In the genomic region with DNA sequence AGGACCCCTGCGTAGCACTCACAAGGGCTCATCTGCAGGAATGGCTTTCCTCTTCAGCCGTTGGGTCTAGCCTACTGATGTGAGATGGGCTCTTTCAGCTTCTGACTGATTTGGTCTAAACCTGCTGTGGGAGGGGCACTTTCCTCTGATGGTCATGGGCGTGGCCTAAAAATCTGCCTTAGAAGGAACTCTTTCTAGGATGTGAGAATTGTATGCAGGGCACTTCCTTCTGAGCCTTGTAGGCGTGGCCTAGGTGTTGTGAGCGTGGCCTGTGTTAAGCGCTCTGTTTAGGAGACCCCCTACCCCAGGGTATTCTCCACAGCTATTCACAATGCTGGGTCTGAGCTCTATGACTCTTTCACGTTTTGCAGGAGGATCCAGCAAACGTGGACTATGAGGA, we compare ENCODE assay signal across 27 mouse cellular contexts. TPM values are rescaled to one million over a fixed set of nuclear protein-coding genes. Genes with fewer than 3 reads are reported as not detected.
DNase-seq lines count a peak whose midpoint lies in the region; ATAC-seq lines count a peak whose summit lies in the region.
"Had no signal": no experiment of that assay in that cellular context is flagged by ENCODE, and none has a peak within 500 bp of the region (broad histone marks: within the 10 kb centered on the region; RNA-seq: fewer than 3 reads in every experiment).

No protein-coding gene starts in this region.

- H3K4me2 ChIP-seq in liver, embryonic 12.5 days = no peak overlapping the region
- H3K4me2 ChIP-seq in liver, embryonic 11.5 days = no peak overlapping the region
- no peak overlapping the region for H3K4me2 ChIP-seq in liver, embryonic 16.5 days (ENCODE audit: low read depth, low read length)
- H3K4me2 ChIP-seq: heart, embryonic 15.5 days; hindbrain, embryonic 13.5 days; lung, embryonic 15.5 days; midbrain, embryonic 12.5 days had no signal

- peak; percentile 40; the same call in 1 of the 2 replicates for ATAC-seq in liver, embryonic 12.5 days
- ATAC-seq in liver, embryonic 11.5 days (replicated peaks; ENCODE audit: low FRiP score) = no peak
- 0 out of 2 replicates have a peak, but pooled peaks have one; percentile 27 for ATAC-seq in liver, embryonic 16.5 days (ENCODE audit: low read depth)
- ATAC-seq: inflammation-experienced regulatory T-cells, adult 6 months had no signal

- no peaks in the 10 kb centered on the region for H3K4me1 ChIP-seq in liver, embryonic 12.5 days
- no peaks in the 10 kb centered on the region for H3K4me1 ChIP-seq in liver, embryonic 11.5 days (replicated peaks; ENCODE audit: control insufficient read depth, insufficient read depth, low read length)
- no peaks in the 10 kb centered on the region for H3K4me1 ChIP-seq in liver, embryonic 16.5 days (ENCODE audit: control insufficient read depth, low read depth, low read length)
- H3K4me1 ChIP-seq: heart, embryonic 15.5 days; hindbrain, embryonic 13.5 days; limb, embryonic 10.5 days; lung, embryonic 15.5 days; midbrain, embryonic 12.5 days had no signal

- peaks cover 6% of the 10 kb centered on the region for H3K9me3 ChIP-seq in liver, embryonic 12.5 days (replicated peaks)
- H3K9me3 ChIP-seq in liver, embryonic 11.5 days (ENCODE audit: control insufficient read depth, low read length) = peaks cover 6% of the 10 kb centered on the region
- H3K9me3 ChIP-seq in liver, embryonic 16.5 days (replicated peaks; ENCODE audit: control insufficient read depth, low read length) = no peaks in the 10 kb centered on the region; the same call in none of the 2 replicates

- H3K36me3 ChIP-seq in liver, embryonic 12.5 days = no peaks in the 10 kb centered on the region
- no peaks in the 10 kb centered on the region for H3K36me3 ChIP-seq in liver, embryonic 11.5 days (ENCODE audit: control insufficient read depth, insufficient read depth, low read length)
- no peaks in the 10 kb centered on the region for H3K36me3 ChIP-seq in liver, embryonic 16.5 days (ENCODE audit: control insufficient read depth, insufficient read depth)
- H3K36me3 ChIP-seq: heart, embryonic 15.5 days; hindbrain, embryonic 13.5 days; limb, embryonic 10.5 days; lung, embryonic 15.5 days; midbrain, embryonic 12.5 days had no signal

- WGBS in liver, embryonic 12.5 days (ENCODE audit: insufficient replicate concordance) = 44% methylated on average over 8 of the region's 8 CpGs
- WGBS in liver, embryonic 11.5 days = 52% methylated on average over 8 of the region's 8 CpGs
- 45% methylated on average over 8 of the region's 8 CpGs for WGBS in liver, embryonic 16.5 days (ENCODE audit: insufficient replicate concordance)

- no peak overlapping the region for H3K27ac ChIP-seq in liver, embryonic 12.5 days
- H3K27ac ChIP-seq in liver, embryonic 11.5 days (ENCODE audit: low read depth, low read length) = no peak overlapping the region
- H3K27ac ChIP-seq in liver, embryonic 16.5 days (ENCODE audit: low read length) = no peak overlapping the region
- H3K27ac ChIP-seq: heart, embryonic 15.5 days; hindbrain, embryonic 13.5 days; limb, embryonic 10.5 days; lung, embryonic 15.5 days; midbrain, embryonic 12.5 days; stomach, postnatal 0 days had no signal

- H3K4me3 ChIP-seq in liver, embryonic 12.5 days = no peak overlapping the region
- no peak overlapping the region for H3K4me3 ChIP-seq in liver, embryonic 11.5 days (ENCODE audit: low read depth, low read length)
- H3K4me3 ChIP-seq in liver, embryonic 16.5 days (ENCODE audit: low read depth, low read length) = no peak overlapping the region
- H3K4me3 ChIP-seq: heart, embryonic 15.5 days; hindbrain, embryonic 13.5 days; limb, embryonic 10.5 days; lung, embryonic 15.5 days; midbrain, embryonic 12.5 days had no signal

- no peak for DNase-seq in liver, embryonic 11.5 days (ENCODE audit: low spot score)
- DNase-seq in R1 (ENCODE audit: low read depth, low spot score) = peak; percentile 87
- DNase-seq in lung, postnatal 4 days = no peak
- DNase-seq in gastrocnemius, adult 8-10 months (ENCODE audit: low spot score in 2 of 2) = no peak
- DNase-seq in embryo, embryonic 9.5 days (ENCODE audit: extremely low spot score) = no peak
- DNase-seq: adrenal gland, adult 2 months; cerebellum, adult 2 months; cerebellum, postnatal 25 days; gastrocnemius, postnatal 36 days; heart, postnatal 36 days; kidney, adult 8-10 months; kidney, postnatal 10 days; right cerebral cortex, postnatal 14 days; thymus, adult 2 months had no signal

- H3K9ac ChIP-seq in liver, embryonic 12.5 days = no peak overlapping the region
- no peak overlapping the region for H3K9ac ChIP-seq in liver, embryonic 11.5 days (ENCODE audit: low read depth, low read length)
- H3K9ac ChIP-seq in liver, embryonic 16.5 days (ENCODE audit: low read depth, low read length) = no peak overlapping the region
- H3K9ac ChIP-seq: heart, embryonic 15.5 days; hindbrain, embryonic 13.5 days; lung, embryonic 15.5 days; midbrain, embryonic 12.5 days had no signal

- no peaks in the 10 kb centered on the region for H3K27me3 ChIP-seq in liver, embryonic 12.5 days (replicated peaks)
- H3K27me3 ChIP-seq in liver, embryonic 11.5 days (replicated peaks; ENCODE audit: control insufficient read depth, insufficient read depth, low read length) = no peaks in the 10 kb centered on the region
- no peaks in the 10 kb centered on the region for H3K27me3 ChIP-seq in liver, embryonic 16.5 days (ENCODE audit: control insufficient read depth, insufficient read depth, low read depth, low read length)
- H3K27me3 ChIP-seq: heart, embryonic 15.5 days; hindbrain, embryonic 13.5 days; lung, embryonic 15.5 days; midbrain, embryonic 12.5 days had no signal

RNA-seq across cellular contexts. Expression of gene Hsh2d, which starts 8.6 kb away (rescaled TPM):
- polyA plus RNA-seq in liver, embryonic 12.5 days (2016; fragmentation: Nextera tagmentation; extraction: Ambion mirVana) = 0.28 and 0.32 TPM in 2 replicates
- 0.18 and 0.29 TPM in 2 replicates for polyA plus RNA-seq in liver, embryonic 11.5 days (2014; fragmentation: Nextera tagmentation; extraction: Ambion mirVana)
- 0.22 and 0.30 TPM in 2 replicates for polyA plus RNA-seq in liver, embryonic 16.5 days (2015; fragmentation: Nextera tagmentation; extraction: Ambion mirVana)
- not detected for total RNA-seq in gastrocnemius, adult 8-10 months (2022)
- total RNA-seq: adrenal gland, adult 2 months; gastrocnemius, postnatal 36 days; heart, postnatal 36 days; left cerebral cortex, adult 8-10 months had no signal
- polyA plus RNA-seq: adrenal gland, adult 2 months; forebrain, embryonic 11.5 days; hindbrain, embryonic 13.5 days; limb, embryonic 10.5 days; midbrain, embryonic 12.5 days had no signal

RNA-seq across cellular contexts. Expression of gene Cib3, which starts 14.6 kb away (rescaled TPM):
- not detected in 2 replicates for polyA plus RNA-seq in liver, embryonic 12.5 days (2016; fragmentation: Nextera tagmentation; extraction: Ambion mirVana)
- polyA plus RNA-seq in liver, embryonic 11.5 days (2014; fragmentation: Nextera tagmentation; extraction: Ambion mirVana) = not detected in 2 replicates
- polyA plus RNA-seq in liver, embryonic 16.5 days (2015; fragmentation: Nextera tagmentation; extraction: Ambion mirVana) = not detected in 2 replicates
- total RNA-seq in gastrocnemius, adult 8-10 months (2022) = not detected
- total RNA-seq: adrenal gland, adult 2 months; gastrocnemius, postnatal 36 days; layer of hippocampus, postnatal 10 days; left cerebral cortex, adult 8-10 months had no signal
- polyA plus RNA-seq: adrenal gland, adult 2 months; cerebellum, adult 2 months; forebrain, embryonic 11.5 days; heart, embryonic 15.5 days; hindbrain, embryonic 13.5 days; limb, embryonic 10.5 days; midbrain, embryonic 12.5 days had no signal

RNA-seq across cellular contexts. Expression of gene Gm11034, which starts 15.4 kb away (rescaled TPM):
- polyA plus RNA-seq in liver, embryonic 12.5 days (2016; fragmentation: Nextera tagmentation; extraction: Ambion mirVana) = not detected in 2 replicates
- polyA plus RNA-seq in liver, embryonic 11.5 days (2014; fragmentation: Nextera tagmentation; extraction: Ambion mirVana) = not detected in 2 replicates
- not detected in 2 replicates for polyA plus RNA-seq in liver, embryonic 16.5 days (2015; fragmentation: Nextera tagmentation; extraction: Ambion mirVana)
- not detected for total RNA-seq in gastrocnemius, adult 8-10 months (2022)
- total RNA-seq: adrenal gland, adult 2 months; gastrocnemius, postnatal 36 days; heart, postnatal 36 days; layer of hippocampus, postnatal 10 days; left cerebral cortex, adult 8-10 months; liver, adult 2 months had no signal
- polyA plus RNA-seq: adrenal gland, adult 2 months; cerebellum, adult 2 months; forebrain, embryonic 11.5 days; heart, embryonic 15.5 days; hindbrain, embryonic 13.5 days; inflammation-experienced regulatory T-cells, adult 6 months; limb, embryonic 10.5 days; liver, adult 2 months; lung, embryonic 15.5 days; midbrain, embryonic 12.5 days; stomach, postnatal 0 days; thymus, adult 2 months had no signal

RNA-seq across cellular contexts. Expression of gene Fam32a, which starts 21.5 kb away (rescaled TPM):
- 42.7 and 43.0 TPM in 2 replicates for polyA plus RNA-seq in liver, embryonic 12.5 days (2016; fragmentation: Nextera tagmentation; extraction: Ambion mirVana)
- 59.7 and 64.2 TPM in 2 replicates for polyA plus RNA-seq in liver, embryonic 11.5 days (2014; fragmentation: Nextera tagmentation; extraction: Ambion mirVana)
- 32.5 and 32.9 TPM in 2 replicates for polyA plus RNA-seq in liver, embryonic 16.5 days (2015; fragmentation: Nextera tagmentation; extraction: Ambion mirVana)
- 1 to 10 TPM; 5.9 to 9.7 (median 7.9) TPM for total RNA-seq in gastrocnemius, adult 8-10 months (2022)

RNA-seq across cellular contexts. Expression of gene Rab8a, which starts 37.0 kb away (rescaled TPM):
- 82.3 and 86.1 TPM in 2 replicates for polyA plus RNA-seq in liver, embryonic 12.5 days (2016; fragmentation: Nextera tagmentation; extraction: Ambion mirVana)
- polyA plus RNA-seq in liver, embryonic 11.5 days (2014; fragmentation: Nextera tagmentation; extraction: Ambion mirVana) = 90.5 and 92.5 TPM in 2 replicates
- 68.0 and 71.6 TPM in 2 replicates for polyA plus RNA-seq in liver, embryonic 16.5 days (2015; fragmentation: Nextera tagmentation; extraction: Ambion mirVana)
- 10 to 100 TPM in 2 of 4 experiments, 1 to 10 TPM in 2; 6.3 to 14.1 (median 9.0) TPM for total RNA-seq in gastrocnemius, adult 8-10 months (2022)
